Mouse (Mus musculus) embryo, embryonic 11 days (tissue): ENCODE data around the gene Art3.

ENCODE experiments used
- DNase-seq: peaks from one replicate; pipeline ENCODE4 v3.0.0-alpha.2; 2015

Gene Art3

DNA sequence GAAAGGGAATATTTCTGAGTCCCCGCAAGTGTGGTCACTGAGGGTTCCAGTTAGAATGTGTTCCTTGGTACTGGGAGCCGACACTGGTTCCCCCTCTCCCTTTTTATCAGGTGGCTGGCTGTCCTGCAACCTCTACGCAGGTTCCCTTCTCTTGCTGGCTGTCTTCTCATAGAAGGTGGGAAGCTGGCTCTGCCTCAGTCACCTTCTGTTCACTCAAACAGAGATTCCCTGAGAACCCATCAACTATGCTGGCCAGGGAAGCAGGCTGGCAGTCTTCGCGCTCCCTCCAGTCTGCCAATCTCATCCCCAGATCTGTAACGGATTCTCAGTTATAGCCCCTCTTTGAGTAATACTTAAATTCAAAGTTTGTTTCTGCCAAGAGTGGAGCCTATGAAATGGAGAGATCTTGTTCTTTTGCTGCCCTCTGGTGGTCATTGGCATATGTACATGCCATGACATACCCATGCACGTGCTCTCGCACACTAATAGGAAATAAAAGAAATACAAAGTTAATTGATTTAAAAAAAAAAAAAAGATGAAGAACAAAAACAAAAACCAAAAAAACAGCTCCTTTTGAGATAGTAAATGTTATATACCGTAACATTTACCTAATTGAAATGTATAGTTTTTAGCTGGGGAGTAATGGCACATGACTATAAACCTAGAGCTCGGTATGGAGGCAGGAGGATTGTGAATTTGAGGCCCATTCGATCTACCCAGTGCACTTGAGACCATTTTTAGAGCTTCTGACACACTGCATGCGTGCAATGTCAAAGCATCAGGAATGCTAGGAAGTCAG lies 50.1 kb downstream of the Art3 start:
- DNase-seq: peak; percentile 89

DNA sequence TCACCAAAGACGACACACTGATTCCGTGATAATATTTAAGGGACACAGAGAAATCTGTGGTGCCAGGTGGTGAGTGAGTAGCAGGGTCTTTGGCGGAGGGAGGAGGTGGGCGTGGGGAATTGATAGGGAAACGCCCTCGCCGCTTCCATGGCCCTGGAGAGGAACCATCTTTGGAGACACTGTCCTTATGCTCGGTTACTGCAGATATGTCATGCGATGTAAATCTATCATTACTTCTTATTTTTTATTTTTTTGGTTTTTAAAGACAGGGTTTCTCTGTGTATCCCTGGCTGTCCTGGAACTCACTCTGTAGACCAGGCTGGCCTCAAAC lies 50.7 kb downstream of the Art3 start:
- DNase-seq: no peak

DNA sequence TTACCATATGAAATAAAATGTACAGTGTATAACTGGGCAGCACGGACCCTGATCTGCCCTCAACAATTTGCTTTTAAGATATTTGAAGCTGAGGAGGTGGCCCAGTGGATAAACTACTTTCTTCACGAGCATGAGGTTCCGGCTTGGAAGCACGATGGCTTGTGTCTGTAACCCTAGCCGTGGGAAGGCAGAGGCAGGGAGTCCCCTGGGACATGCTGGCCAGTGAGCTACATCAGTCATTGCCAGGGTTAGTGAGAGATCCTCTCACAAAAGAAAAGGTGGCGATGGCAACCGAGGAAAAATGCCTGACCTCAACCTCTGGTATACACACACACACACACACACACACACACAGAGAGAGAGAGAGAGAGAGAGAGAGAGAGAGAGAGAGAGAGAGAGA lies 52.1 kb downstream of the Art3 start:
- DNase-seq: peak; percentile 66

DNA sequence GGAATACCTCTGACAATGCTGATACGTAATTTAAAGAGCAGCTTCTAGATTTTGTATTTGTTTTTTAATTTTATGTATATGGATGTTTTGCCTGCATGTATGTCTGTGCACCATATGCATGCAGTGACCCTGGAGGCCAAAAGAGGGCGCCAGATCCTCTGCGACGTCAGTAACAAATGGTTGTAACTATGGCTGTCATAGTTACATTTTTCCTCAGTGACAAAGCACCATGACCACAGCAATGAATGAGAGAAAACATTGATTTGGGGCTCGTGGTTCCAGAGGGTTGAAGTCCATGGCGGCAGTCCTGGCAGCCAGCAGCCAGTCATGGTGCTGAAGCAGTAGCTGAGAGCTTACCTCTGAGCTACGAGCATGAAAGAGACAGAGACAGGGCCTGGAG lies 53.2 kb downstream of the Art3 start:
- DNase-seq: no peak

DNA sequence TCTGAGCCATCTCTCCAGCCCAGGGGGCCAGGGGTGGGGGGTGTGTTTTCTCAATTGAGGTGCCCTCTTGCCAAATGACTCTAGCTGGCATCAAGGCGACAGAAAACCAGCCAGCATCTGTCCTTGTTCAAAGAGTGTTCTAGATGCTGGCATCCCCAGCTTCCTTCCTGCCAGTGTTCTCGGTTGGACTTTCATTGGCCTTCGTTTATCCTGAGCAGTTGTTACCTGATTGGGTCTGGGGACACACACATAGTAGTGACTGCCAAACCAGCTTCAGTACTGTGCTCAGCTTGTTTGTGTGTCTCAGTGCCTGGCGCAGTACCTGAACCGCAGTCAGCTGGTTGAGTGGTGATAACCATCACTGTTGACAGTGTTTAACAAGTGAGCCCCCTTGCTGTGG lies 54.5 kb downstream of the Art3 start:
- no peak for DNase-seq

DNA sequence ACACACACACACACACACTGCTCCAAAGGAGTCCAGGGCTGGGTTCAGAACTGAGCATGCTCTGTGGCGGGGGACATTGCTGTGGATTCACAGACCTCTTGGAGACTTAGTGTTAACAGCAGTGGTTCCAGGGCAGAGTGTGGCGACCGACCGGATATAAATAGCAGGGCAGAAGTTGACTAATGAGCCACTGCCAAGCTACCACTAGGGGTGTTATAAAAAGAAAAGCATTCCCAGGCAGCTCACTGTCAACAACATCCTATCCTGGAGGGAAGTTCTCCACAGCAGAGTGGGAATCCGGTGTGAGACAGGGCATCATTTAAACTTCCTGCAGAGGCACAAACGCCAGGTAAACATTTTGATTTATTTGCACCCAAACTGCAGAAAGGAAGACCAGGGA lies 55.0 kb downstream of the Art3 start:
- DNase-seq: no peak

DNA sequence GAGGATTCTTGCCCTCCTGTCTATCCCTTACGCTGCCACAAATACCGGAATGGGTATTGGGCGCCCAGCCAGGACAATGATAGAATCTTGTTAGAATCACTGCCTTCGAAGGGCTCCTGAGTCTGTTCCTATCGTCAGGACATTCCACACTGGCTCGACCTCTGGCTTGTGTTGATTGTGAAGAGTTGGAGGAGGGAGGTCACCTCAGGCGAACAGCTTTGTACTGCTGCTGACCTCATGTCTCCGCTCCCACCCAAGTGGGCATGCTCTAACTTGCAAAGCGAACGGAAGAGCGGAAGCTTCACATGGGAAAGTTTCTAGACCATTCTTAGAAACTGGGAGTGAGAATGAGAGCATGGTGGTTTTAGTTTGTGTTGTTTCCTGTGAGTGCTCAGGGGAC lies 55.8 kb downstream of the Art3 start:
- no peak for DNase-seq

DNA sequence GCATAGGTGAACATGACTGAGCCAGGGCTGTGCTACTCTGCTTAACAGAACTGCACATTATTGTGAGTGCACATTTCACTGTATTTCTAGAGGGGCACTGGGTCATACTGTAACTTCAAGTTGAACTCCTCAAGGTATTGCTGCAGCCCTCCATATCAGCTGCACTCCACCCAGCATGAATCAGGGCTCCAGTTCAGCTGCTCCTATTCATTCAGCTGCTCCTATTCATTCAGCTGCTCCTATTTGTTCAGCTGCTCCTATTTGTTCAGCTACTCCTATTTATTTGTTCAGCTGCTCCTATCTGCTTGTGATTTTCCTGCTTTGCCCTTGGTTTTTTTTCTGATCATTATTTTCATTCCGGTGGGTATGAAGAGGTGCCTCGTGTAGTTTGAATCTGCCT lies 58.4 kb downstream of the Art3 start:
- DNase-seq: no peak

DNA sequence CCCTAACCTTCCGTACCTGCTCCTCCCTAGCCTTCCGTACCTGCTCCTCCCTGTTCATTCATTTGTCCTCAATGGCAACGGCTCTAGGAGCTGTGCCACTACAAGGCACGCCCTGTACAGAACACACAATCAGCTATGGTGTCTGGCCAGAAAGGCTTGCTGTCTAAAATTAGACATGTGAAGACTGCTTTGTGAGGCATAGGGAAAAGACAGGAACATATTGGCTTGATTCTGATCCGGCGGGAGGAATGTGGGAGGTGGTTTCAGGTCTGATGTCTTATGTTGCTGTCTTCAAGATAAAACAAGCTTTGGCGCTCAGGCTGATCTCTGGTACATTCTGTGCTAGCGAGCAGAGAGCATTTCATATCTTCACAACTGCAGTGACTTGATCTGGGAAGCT lies 59.0 kb downstream of the Art3 start:
- DNase-seq: no peak

DNA sequence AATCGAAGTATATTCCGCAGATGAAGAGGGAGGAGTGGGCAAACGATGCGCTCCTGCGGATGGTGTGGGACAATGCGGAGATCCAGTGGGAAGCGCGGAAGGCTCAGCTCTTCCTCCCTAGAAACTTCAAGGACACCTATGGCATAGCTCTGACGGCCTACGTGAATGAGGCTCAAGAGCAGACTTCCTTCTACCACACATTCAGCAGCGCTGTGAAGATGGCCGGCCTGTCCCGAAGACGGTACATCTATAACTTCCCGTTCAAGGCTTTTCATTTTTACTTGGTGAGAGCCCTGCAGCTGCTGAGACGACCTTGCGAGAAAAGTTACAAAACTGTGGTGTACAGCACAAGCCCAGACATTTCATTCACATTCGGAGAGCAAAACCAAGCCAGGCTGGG lies 60.9 kb downstream of the Art3 start:
- no peak for DNase-seq

DNA sequence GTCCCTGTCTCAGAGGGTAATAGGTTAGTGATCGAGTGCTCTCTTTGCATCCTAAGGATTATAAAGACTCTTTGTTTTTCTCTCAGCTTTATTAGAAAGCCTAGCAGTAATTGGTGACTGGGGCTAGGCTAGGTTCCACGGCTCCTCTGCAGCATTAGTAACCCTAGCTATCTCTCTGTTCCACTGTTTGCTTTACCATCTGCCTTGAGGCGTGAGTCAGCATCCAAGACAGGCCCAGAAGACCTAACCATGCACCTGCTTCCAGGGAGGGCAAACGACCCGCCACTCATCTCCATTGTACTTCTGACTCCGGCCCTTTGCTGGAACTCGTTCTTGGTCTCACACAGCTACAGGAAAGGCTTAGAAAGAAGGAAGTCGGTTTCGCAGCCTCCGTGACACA lies 62.2 kb downstream of the Art3 start:
- DNase-seq: no peak

DNA sequence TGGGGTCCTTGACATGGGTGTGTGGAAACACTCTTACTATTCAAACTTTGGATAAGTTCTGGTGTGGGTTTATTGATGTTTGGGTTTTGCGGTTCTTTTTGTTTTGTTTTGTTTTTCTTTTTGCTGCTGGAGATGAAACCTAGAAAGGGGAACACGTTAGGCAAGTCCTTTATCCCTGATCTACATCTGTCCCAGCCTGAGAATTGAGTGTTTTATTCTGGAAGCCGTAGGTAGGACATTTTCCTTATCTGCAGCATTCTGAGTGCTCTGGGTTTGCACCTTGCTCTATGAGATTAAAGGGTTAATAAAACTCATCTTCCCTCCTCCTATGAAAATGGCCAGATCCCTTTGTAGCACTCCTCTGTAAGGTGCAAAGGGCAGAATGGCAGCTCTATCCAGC lies 64.1 kb downstream of the Art3 start:
- no peak for DNase-seq

DNA sequence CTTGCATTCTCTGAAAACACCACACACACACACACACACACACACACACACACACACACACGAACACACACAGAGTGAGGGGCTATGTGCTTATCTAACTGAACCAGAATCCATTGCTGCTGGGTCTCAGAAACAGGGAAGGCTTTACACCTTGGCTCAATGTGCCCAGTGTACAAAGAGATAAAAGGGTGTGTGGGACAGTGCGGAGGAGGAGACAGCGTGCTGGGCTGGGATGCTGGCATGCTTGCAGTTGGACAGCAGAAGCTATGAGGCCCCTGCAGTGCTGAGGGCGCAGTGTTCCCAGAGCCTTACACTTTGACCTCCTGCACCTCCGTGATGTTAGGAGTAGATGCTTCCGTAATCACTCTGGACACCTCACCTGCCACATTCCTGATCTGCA lies 64.8 kb downstream of the Art3 start:
- no peak for DNase-seq

DNA sequence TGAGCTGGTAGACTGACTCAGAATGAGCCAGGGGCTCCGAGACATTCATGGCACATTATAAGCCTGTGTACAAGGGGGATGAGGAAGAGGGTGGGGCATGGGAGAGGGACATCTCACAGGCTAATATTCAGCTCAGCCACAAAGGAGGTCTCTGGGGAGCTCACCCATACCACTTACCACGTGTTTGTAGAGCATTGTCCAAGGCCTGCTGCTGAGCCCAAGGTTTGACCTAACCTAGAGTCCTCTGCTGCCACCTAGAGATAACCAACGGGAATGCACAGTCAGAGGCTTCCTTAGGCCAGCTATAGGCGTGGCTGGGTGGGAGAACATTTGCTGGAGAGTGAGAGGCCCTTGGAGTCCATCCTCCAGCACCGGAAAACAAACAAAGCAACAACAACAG lies 66.5 kb downstream of the Art3 start:
- DNase-seq: peak; percentile 93

DNA sequence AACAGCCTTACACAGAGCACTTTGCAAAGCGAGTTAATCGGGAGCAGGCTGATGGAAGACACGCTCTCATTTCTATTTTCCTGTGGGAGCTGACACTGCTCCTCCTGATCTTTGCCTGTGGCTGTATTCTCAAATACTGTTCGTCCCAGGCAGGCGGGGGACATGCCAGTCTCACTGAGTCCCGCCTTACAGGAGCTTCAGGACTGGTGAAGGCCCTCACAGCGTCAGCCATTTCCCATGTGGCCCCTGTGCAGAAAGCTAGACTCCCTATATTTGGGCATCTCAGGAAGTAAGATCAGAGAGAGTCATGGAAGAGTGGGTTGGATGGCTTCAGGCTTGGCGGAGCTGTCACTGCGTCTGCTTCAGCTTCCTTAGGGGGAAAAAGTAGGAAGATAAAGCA lies 71.2 kb downstream of the Art3 start:
- DNase-seq: no peak

DNA sequence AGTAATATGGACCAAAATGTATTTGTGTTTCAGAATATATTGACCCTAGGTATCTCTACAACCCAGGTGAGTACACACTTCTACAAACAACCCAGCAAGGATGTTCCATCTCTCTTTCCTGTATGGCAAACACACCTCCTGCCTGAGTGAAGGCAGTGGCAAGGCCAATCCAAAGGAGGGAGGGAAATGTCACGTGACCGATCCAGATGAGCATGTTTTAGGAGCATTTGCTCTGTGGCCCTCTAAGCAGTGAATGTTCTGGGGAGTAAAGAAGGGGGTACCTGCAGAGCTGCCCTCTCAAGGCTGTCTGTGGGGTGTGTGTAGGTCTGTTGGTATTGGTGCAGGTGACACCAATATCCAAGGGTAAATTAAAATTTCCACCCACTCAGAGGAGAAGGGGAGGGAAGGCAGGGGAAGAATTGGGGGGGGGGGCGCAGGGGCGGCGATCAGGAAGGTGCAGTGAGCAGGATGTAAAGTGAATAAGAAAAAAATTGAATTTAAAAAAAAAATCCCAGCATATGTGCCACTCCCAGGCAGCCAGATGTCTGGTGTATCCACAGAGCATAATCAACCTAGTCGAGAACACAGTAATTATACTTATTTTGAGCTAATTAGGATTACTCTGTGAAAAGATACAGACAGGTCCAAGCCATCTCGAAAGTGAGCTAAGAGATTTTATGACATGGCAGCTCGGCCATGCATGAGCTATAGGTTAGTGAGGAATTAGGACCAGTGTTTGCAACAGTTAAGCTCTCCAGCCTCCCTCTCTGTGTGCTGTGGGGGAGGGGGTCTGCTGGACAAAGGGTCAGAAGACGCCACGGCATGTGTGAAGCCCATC lies 72.2 kb downstream of the Art3 start:
- DNase-seq: peak; percentile 79

DNA sequence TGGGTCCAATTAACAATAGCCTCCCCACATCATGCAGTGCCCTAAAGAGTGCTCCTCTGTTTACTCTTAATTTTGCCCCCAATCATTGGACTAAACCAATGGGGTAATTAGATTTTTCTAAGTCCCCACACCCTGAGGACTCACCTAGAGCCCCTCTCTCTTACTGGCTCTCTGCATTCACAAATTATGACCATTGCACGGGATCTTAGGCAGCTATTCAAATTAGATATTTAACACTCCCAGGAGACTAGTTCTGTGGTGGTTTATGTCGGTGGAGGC lies 72.7 kb downstream of the Art3 start:
- DNase-seq: no peak

DNA sequence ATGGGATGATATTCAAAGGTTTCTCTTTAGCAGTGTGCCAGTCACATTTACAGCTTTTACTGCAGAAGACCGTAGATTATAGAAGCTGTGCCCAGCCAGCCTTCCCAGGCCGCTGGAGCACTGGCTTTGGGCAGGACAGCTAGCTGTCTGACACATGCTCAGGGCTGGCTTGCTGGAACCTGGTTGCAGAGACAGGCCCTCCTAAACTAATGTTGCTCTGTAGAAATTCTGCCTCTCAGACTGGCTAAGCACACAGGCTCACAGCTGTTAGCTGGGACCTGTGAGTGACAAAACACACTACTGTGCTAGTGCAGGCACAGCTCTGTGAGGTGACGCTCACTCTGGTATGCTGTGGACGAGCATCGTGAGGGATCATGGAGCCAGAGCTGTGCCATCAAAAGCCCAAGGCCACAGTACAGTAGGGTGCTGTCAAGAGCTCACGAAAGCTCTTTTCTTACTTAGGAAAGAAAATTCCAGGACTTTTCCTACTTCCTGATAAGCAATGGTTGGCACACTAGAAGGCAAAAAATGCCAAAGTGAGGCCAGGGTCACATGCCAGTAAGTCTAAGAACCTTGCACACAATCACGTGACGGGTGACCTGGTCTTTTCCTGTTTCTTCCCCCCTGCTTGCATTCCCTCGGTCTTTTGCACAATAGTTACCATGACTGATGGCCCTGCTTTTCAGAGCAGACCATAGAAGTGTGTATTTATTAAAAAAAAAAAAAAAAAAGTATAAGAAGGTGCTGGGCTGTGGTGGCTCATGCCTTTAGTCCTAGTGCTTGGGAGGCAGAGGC lies 77.9 kb downstream of the Art3 start:
- DNase-seq: no peak

DNA sequence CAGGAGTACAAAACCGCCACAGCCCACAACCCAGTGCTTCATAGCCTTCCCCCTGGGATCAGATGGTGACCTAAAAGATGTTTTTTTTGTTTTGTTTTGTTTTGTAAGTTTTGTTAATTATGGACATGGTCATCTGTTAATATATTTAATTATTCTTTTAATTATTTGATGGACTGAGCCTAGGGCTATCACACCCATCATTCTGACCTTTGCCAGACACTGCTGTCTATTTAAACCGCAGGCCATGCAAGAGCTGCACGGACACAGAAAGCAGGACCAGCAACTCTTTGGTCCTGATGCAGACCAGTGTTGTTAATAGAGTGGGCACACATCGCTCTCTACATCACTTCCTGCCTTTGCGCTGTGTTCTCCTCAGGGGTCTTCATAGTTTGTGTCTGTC lies 78.9 kb downstream of the Art3 start:
- no peak for DNase-seq

DNA sequence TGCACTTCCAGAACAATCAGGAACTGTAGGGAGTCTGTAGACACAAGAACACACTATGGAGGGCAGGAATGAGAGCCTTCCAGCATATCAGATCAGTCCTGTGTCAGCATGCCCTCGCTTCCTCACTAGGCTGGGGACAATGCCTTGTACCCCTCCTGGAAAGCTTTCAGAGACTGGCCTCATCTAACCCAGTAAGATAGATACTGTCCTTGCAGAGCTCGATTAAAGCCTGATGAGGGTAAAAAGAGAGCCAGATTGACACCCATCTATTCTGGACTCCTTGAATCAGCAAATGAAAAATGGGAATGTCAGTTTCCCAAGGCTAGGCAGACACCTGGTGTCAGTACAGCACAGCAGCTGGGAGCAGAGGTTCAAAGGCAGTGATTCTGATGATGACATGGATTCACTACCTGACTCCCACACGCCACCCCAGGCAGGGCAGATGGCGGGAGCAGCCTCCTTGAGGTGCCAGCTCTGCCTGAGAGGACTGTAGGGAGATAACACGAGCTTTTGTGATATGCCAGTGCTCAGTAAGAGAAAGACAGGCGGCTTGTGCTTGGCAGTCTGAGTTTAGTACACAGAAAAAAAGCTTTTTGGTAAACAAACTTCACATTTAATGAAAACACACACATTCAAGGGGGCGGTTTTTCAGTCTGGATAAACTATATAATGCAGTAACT lies 80.0 kb downstream of the Art3 start:
- no peak for DNase-seq

DNA sequence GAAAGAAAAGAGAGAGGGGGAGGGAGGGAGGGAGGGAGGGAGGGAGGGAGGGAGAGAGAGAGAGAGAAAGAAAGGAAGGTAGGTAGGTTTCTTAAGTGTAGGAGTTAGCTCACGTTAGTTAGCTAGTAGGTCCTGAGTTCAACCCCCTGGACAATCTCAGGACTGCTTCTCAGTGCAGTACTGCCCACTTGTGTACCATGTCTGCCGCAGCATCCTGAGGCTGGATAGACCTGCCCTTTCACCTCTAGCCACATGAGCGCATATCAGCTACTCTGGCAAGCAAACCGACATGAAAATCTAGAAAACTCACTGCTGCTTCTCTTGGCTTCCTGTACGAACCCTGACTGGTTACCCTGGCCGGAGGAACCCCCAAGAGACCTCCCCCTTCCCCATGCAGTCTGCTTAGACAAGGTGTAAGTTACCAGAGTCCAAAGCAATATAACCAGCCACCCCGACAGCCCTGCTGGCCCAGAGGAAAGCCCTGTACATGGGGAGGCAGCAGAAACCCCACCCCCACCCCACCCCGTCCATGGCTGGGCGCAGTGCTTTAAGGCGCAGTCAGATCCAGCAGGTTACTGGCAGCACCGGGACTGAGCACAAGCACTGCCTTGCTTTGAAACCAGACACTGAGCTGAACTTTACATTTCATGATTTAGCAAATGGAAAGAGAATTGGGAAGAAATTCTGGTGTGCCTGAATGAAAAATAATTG lies 81.8 kb downstream of the Art3 start:
- no peak for DNase-seq

DNA sequence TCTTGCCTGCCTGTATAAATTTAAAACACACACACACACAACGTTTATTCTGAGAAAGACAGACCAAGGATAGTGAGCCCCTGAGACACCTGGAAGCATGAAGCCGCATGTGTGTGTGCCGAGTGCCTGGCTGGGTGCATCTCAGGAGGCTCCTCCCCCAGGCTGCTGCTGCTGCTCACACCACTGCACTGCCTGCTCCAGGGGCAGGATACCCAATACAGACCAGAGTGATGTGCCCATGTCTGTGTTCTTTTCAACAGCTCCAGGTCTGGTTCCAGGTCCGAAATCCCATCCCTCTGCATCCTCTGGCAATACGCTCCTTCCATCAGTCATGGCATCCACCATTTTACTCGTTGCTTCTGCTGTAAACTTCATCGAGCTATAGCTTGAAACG lies 82.4 kb downstream of the Art3 start:
- no peak for DNase-seq

DNA sequence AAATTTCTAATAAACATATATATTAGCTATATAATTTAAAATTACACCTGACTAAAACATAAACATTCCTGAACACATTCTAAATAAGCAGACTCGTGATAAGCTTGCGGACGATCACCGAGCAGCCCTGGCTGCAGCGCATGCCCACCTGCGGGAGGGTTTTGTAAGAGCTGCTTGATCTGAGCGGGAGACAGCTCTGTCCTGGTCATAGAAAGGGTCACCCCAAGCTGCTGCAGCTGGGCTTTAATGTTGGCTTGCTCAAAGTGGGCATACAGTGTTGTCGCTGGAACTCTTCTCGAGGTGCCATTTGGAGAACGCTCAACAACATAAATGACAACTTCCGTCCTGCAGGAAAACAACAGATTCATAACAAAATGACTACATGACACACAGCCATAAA lies 92.5 kb downstream of the Art3 start:
- DNase-seq: no peak
